Mouse (Mus musculus): Measurements from ENCODE around the gene Spata18.

DNA sequence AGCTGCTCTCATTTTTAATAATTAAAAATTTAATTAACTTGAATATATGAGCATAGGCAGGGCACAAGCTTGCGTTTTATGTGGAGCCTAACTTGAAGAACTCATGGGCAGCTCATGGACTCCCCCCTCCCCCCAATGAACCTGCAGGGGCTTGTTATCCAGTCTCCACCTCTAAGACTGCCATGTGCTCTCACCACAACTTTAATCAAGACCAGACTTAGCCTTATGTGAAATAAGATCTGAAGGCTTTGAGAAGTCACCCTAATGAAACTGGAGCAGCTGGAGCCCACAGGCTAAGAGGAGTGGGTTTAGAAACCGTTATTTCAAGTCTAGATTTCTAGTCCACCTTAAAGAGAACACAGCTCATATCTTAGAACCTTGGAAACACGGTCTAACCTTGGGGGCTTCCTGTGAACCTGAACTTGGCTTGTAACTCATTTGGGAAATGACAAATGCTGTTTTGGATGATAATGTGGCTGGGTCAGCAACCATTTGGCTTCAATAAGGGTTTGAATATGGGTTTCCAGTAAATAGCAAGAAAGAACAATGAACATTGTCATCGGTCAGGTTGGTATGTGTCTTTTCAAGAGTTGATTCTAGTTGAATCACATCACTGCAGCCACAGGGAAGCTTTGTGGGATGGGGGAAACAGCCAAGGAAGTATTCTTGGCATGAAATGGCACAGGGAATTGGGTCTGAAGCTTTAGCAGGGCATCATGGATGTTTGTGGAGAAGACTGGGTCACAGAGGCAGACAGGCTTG, 43.3 kb downstream of the Spata18 start:
- TF ChIP-seq POLR2A (IDR thresholded peaks at IDR 0.05; ENCODE audit: low read depth, low read length) (no peak), CTCF (IDR thresholded peaks at IDR 0.05; ENCODE audit: borderline replicate concordance, insufficient read depth, low read length) (no peak)
